ENCODE assay signal across 16 mouse cellular contexts in genomic region chr9:118596767-118597166, GRCm38 (mm10).
"Had no signal": no experiment of that assay in that cellular context is flagged by ENCODE, and none has a peak within 500 bp of the region (broad histone marks: within the 10 kb centered on the region; RNA-seq: fewer than 3 reads in every experiment).

No protein-coding gene starts in this region.

- H3K9me3 ChIP-seq: liver, embryonic 13.5 days; megakaryocyte, embryonic 14.5 days; midbrain, embryonic 10.5 days; midbrain, embryonic 13.5 days; neural tube, embryonic 12.5 days; neural tube, embryonic 15.5 days had no signal

- H3K4me2 ChIP-seq: liver, embryonic 13.5 days; midbrain, embryonic 13.5 days; neural tube, embryonic 12.5 days; neural tube, embryonic 15.5 days had no signal

- ATAC-seq: midbrain, embryonic 13.5 days had no signal

- H3K4me3 ChIP-seq: liver, embryonic 13.5 days; megakaryocyte, embryonic 14.5 days; midbrain, embryonic 10.5 days; midbrain, embryonic 13.5 days; neural tube, embryonic 12.5 days; neural tube, embryonic 15.5 days had no signal

- H3K27ac ChIP-seq: liver, embryonic 13.5 days; midbrain, embryonic 10.5 days; midbrain, embryonic 13.5 days; neural tube, embryonic 12.5 days; neural tube, embryonic 15.5 days had no signal

- H3K36me3 ChIP-seq: liver, embryonic 13.5 days; midbrain, embryonic 10.5 days; midbrain, embryonic 13.5 days; neural tube, embryonic 12.5 days; neural tube, embryonic 15.5 days had no signal

- H3K9ac ChIP-seq: liver, embryonic 13.5 days; midbrain, embryonic 13.5 days; neural tube, embryonic 12.5 days; neural tube, embryonic 15.5 days had no signal

- H3K27me3 ChIP-seq: liver, embryonic 13.5 days; midbrain, embryonic 13.5 days; neural tube, embryonic 12.5 days; neural tube, embryonic 15.5 days had no signal

- DNase-seq: kidney, adult 18-20 months; kidney, adult 9 months; kidney, postnatal 14 days; kidney, postnatal 4 days; liver, embryonic 13.5 days; lung, adult 2 months; right cerebral cortex, adult 18-20 months; right cerebral cortex, postnatal 14 days; spleen, adult 18-20 months; thymus, adult 18-20 months; thymus, postnatal 36 days had no signal

- H3K4me1 ChIP-seq: midbrain, embryonic 13.5 days; neural tube, embryonic 12.5 days; neural tube, embryonic 15.5 days had no signal
